Mouse (Mus musculus): ENCODE data around the gene Cog5. TPM values are rescaled to one million over a fixed set of nuclear protein-coding genes. Genes with fewer than 3 reads are reported as not detected.
A peak's percentile ranks its signal among the peaks of the same experiment; 100 is the strongest.

Cog5 gene
- polyA plus RNA-seq, 1 experiment from 2014 or later: 13.3 TPM

DNA sequence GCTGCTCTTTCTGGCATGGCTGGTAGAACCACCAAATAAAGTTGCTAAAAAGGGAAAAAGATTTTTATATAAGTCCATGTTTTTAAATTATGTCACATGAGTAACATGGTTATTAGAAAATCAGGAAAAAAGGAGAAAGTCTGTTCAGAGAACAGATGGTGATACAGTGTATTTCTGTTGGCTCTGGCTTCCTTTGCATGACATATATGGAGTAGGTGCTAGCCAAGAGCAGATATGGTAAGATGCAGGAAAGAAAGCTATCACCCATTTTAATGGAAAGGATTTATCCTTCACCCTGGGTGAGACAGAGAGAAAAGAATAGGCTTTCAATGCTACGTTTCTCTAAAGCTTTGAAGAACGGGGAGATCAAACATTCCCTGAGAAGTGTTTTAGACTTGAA, 99.8 kb downstream of the Cog5 start:
- Histone ChIP-seq H3K27ac (no peak overlapping the region), H3K4me1 (no peaks in the 10 kb centered on the region), H3K4me2 (no peak overlapping the region), H3K9me3 (replicated peaks) (no peaks in the 10 kb centered on the region), H3K4me3 (no peak overlapping the region), H3K36me3 (no peaks in the 10 kb centered on the region), H3K27me3 (replicated peaks) (no peaks in the 10 kb centered on the region), H3K9ac (no peak overlapping the region)
- no peak for ATAC-seq
- 76% methylated on average over 2 of the region's 2 CpGs for whole genome bisulfite sequencing (ENCODE audit: insufficient replicate concordance)

- Histone ChIP-seq H3K27me3 (replicated peaks) (no peaks in the 10 kb centered on the region), H3K9me3 (replicated peaks) (no peaks in the 10 kb centered on the region), H3K4me1 (no peaks in the 10 kb centered on the region), H3K27ac (no peak overlapping the region), H3K9ac (no peak overlapping the region), H3K4me2 (no peak overlapping the region), H3K36me3 (no peaks in the 10 kb centered on the region), H3K4me3 (no peak overlapping the region)
- 54% methylated on average over 2 of the region's 2 CpGs for WGBS (ENCODE audit: insufficient replicate concordance)
- ATAC-seq: no peak
These were observed 101.5 kb downstream of the Cog5 start for GRCm38 (mm10) chr12:31755885-31756755.

- no peaks in the 10 kb centered on the region for H3K27me3 ChIP-seq (replicated peaks)
- ATAC-seq: no peak
- no peaks in the 10 kb centered on the region; the same call in 1 of the 2 replicates for H3K36me3 ChIP-seq
- no peak overlapping the region for H3K4me2 ChIP-seq
- H3K4me1 ChIP-seq: no peaks in the 10 kb centered on the region
- H3K9me3 ChIP-seq (replicated peaks): no peaks in the 10 kb centered on the region
- no peak overlapping the region for H3K9ac ChIP-seq
- H3K27ac ChIP-seq: no peak overlapping the region
- 81% methylated on average over 3 of the region's 3 CpGs for WGBS (ENCODE audit: insufficient replicate concordance)
- H3K4me3 ChIP-seq: no peak overlapping the region
These were observed 118.9 kb downstream of the Cog5 start for GRCm38 (mm10) chr12:31773612-31774011.

GRCm38 (mm10) chr12:31784291-31784690, 129.6 kb downstream of the Cog5 start:
- H3K27me3 ChIP-seq (replicated peaks): no peaks in the 10 kb centered on the region
- ATAC-seq: no peak
- H3K4me3 ChIP-seq: no peak overlapping the region
- H3K4me2 ChIP-seq: no peak overlapping the region
- H3K4me1 ChIP-seq: no peaks in the 10 kb centered on the region
- no peak overlapping the region for H3K27ac ChIP-seq
- no peaks in the 10 kb centered on the region for H3K9me3 ChIP-seq (replicated peaks)
- no peaks in the 10 kb centered on the region for H3K36me3 ChIP-seq
- 68% methylated on average over 1 of the region's 1 CpGs for WGBS (ENCODE audit: insufficient replicate concordance)
- no peak overlapping the region for H3K9ac ChIP-seq

- no peaks in the 10 kb centered on the region for H3K27me3 ChIP-seq (replicated peaks)
- no peaks in the 10 kb centered on the region for H3K36me3 ChIP-seq
- H3K4me3 ChIP-seq: no peak overlapping the region
- H3K9ac ChIP-seq: no peak overlapping the region
- no peak overlapping the region for H3K4me2 ChIP-seq
- peak; percentile 47; the same call in 1 of the 2 replicates for ATAC-seq
- H3K9me3 ChIP-seq (replicated peaks): no peaks in the 10 kb centered on the region
- H3K4me1 ChIP-seq: no peaks in the 10 kb centered on the region
- no peak overlapping the region for H3K27ac ChIP-seq
- 56% methylated on average over 3 of the region's 3 CpGs for WGBS (ENCODE audit: insufficient replicate concordance)
These were observed 133.9 kb downstream of the Cog5 start for GRCm38 (mm10) chr12:31788530-31788929.

GRCm38 (mm10) chr12:31806410-31807154, 151.9 kb downstream of the Cog5 start:
- no peak overlapping the region for H3K4me3 ChIP-seq
- H3K36me3 ChIP-seq: no peaks in the 10 kb centered on the region
- H3K9me3 ChIP-seq (replicated peaks): no peaks in the 10 kb centered on the region
- whole genome bisulfite sequencing (ENCODE audit: insufficient replicate concordance): 45% methylated on average over 5 of the region's 5 CpGs
- H3K9ac ChIP-seq: no peak overlapping the region
- H3K4me2 ChIP-seq: no peak overlapping the region
- H3K4me1 ChIP-seq: peaks cover 3% of the 10 kb centered on the region; the same call in 1 of the 2 replicates
- ATAC-seq: peak; percentile 68; the same call in 1 of the 2 replicates
- H3K27ac ChIP-seq: no peak overlapping the region
- no peaks in the 10 kb centered on the region for H3K27me3 ChIP-seq (replicated peaks)

DNA sequence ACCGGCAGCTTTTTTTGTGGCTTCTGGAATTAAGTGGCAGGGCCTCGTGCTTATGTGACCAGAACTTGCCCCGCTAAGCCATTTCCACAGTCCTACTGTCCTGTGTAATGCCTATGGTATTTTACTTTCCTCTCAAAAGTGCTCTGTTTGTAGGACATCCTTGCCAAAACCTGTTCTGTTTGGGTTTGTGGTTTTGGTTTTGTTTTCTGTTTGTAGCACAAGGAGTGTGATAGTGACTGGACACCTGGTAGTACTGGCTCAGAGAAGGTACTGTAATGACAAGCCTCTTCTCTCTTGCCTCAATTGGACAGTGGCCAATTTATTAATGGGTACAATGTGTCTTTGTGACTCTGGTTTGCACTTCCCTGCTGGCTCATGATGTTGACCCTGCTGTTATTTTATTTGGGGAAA, 163.4 kb downstream of the Cog5 start:
- H3K9me3 ChIP-seq (replicated peaks): no peaks in the 10 kb centered on the region
- H3K4me3 ChIP-seq: no peak overlapping the region
- WGBS (ENCODE audit: insufficient replicate concordance): 80% methylated on average over 3 of the region's 3 CpGs
- H3K27ac ChIP-seq: no peak overlapping the region
- H3K36me3 ChIP-seq: no peaks in the 10 kb centered on the region
- no peaks in the 10 kb centered on the region for H3K27me3 ChIP-seq (replicated peaks)
- H3K9ac ChIP-seq: no peak overlapping the region
- no peak overlapping the region for H3K4me2 ChIP-seq
- H3K4me1 ChIP-seq: no peaks in the 10 kb centered on the region
- ATAC-seq: no peak

GRCm38 (mm10) chr12:31819096-31819495, 164.4 kb downstream of the Cog5 start:
- no peak for ATAC-seq
- no peaks in the 10 kb centered on the region for H3K36me3 ChIP-seq
- H3K4me1 ChIP-seq: no peaks in the 10 kb centered on the region
- no peak overlapping the region for H3K4me2 ChIP-seq
- H3K9ac ChIP-seq: no peak overlapping the region
- H3K27ac ChIP-seq: no peak overlapping the region
- no peaks in the 10 kb centered on the region for H3K27me3 ChIP-seq (replicated peaks)
- H3K4me3 ChIP-seq: no peak overlapping the region
- H3K9me3 ChIP-seq (replicated peaks): no peaks in the 10 kb centered on the region

- no peaks in the 10 kb centered on the region for H3K36me3 ChIP-seq
These were observed 164.9 kb downstream of the Cog5 start for GRCm38 (mm10) chr12:31819520-31819919.

GRCm38 (mm10) chr12:31823671-31824070, 169.0 kb downstream of the Cog5 start:
- H3K27ac ChIP-seq: no peak overlapping the region
- H3K4me3 ChIP-seq: no peak overlapping the region
- no peak overlapping the region for H3K9ac ChIP-seq
- no peaks in the 10 kb centered on the region for H3K36me3 ChIP-seq
- H3K27me3 ChIP-seq (replicated peaks): no peaks in the 10 kb centered on the region
- H3K9me3 ChIP-seq (replicated peaks): no peaks in the 10 kb centered on the region
- no peak overlapping the region for H3K4me2 ChIP-seq
- ATAC-seq: no peak
- 78% methylated on average over 3 of the region's 3 CpGs for WGBS (ENCODE audit: insufficient replicate concordance)
- H3K4me1 ChIP-seq: no peaks in the 10 kb centered on the region

More at GRCm38 (mm10) chr12:31819520-31819919, 164.9 kb downstream of the Cog5 start:
- no peaks in the 10 kb centered on the region for H3K9me3 ChIP-seq (replicated peaks)
- no peaks in the 10 kb centered on the region for H3K27me3 ChIP-seq (replicated peaks)
- no peak for ATAC-seq
- no peak overlapping the region for H3K4me2 ChIP-seq
- no peaks in the 10 kb centered on the region for H3K4me1 ChIP-seq
- H3K9ac ChIP-seq: no peak overlapping the region
- H3K4me3 ChIP-seq: no peak overlapping the region
- 80% methylated on average over 7 of the region's 7 CpGs for WGBS (ENCODE audit: insufficient replicate concordance)
- H3K27ac ChIP-seq: no peak overlapping the region

DNA sequence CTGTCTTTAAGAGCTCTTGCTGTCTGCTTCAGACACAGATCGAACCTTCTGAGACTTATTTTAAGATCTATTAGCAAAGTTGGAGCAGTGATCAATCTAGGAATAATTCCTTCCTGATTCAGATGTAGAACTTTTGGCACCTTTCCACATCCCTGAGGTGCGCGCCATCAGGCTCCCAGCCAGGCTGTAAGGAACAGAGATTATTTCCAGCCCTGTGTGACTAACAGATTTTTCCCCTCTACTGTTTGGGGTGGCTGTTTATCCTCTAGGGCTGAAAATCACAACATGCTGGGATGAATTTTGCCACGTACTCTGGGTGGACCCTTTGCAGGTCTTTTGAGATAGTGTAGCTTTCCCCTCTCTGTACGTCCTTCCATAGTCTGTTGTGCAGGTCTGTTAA, 170.2 kb downstream of the Cog5 start:
- no peaks in the 10 kb centered on the region for H3K4me1 ChIP-seq
- no peak overlapping the region for H3K4me2 ChIP-seq
- H3K27ac ChIP-seq: no peak overlapping the region
- H3K9me3 ChIP-seq (replicated peaks): no peaks in the 10 kb centered on the region
- H3K36me3 ChIP-seq: no peaks in the 10 kb centered on the region
- H3K27me3 ChIP-seq (replicated peaks): no peaks in the 10 kb centered on the region
- H3K9ac ChIP-seq: no peak overlapping the region
- 75% methylated on average over 5 of the region's 5 CpGs for WGBS (ENCODE audit: insufficient replicate concordance)
- H3K4me3 ChIP-seq: no peak overlapping the region
- no peak for ATAC-seq

- Histone ChIP-seq H3K9ac (no peak overlapping the region), H3K9me3 (replicated peaks) (no peaks in the 10 kb centered on the region), H3K4me2 (no peak overlapping the region), H3K27ac (no peak overlapping the region), H3K27me3 (replicated peaks) (no peaks in the 10 kb centered on the region), H3K36me3 (no peaks in the 10 kb centered on the region), H3K4me3 (no peak overlapping the region), H3K4me1 (no peaks in the 10 kb centered on the region)
- WGBS (ENCODE audit: insufficient replicate concordance): 74% methylated on average over 10 of the region's 10 CpGs
- no peak for ATAC-seq
These were observed 171.2 kb downstream of the Cog5 start for GRCm38 (mm10) chr12:31825821-31826220.

All from liver, embryonic 12.5 days (tissue).